Mouse (Mus musculus) midbrain, postnatal 0 days (tissue): ENCODE results near the gene Taar7d. TPM values are rescaled to one million over a fixed set of nuclear protein-coding genes. Genes with fewer than 3 reads are reported as not detected.

Source experiments
- ATAC-seq: fragments of 200-750 bp; cut with Nextera tagmentation; 2 replicates; pipeline ENCODE4 v1.8.0; 2017; ENCODE audit warnings: moderate number of reproducible peaks, mild to moderate bottlenecking, moderate TSS enrichment, moderate library complexity; ENCODE audit not compliant: low FRiP score
- DNase-seq: peaks from one replicate; pipeline ENCODE4 v3.0.0-alpha.2; 2015; ENCODE audit warnings: low spot score
- H3K27ac ChIP-seq: fragments of 300-500 bp; sonication (generic); 2 replicates; pipeline ENCODE4 v1.5.1; 2014; ENCODE audit warnings: low read depth, mild to moderate bottlenecking, low read length, mixed read lengths
- H3K27me3 ChIP-seq: fragments of 300-500 bp; sonication (generic); 2 replicates; pipeline ENCODE4 v1.6.1; 2014; ENCODE audit warnings: low read length, control low read depth, mixed read lengths; ENCODE audit not compliant: insufficient read depth
- H3K36me3 ChIP-seq: fragments of 300-500 bp; sonication (generic); 2 replicates; pipeline ENCODE4 v1.6.1; 2014; ENCODE audit warnings: low read length, control low read depth, mixed read lengths; ENCODE audit not compliant: insufficient read depth
- H3K4me1 ChIP-seq: fragments of 300-500 bp; sonication (generic); 2 replicates; pipeline ENCODE4 v1.6.1; 2014; ENCODE audit warnings: mild to moderate bottlenecking, control low read depth, antibody characterized with exemption, low read length, mixed read lengths; ENCODE audit not compliant: insufficient read depth
- H3K4me2 ChIP-seq: fragments of 300-500 bp; sonication (generic); 2 replicates; pipeline ENCODE4 v1.6.1; 2014; ENCODE audit warnings: low read depth, mild to moderate bottlenecking, low read length, mixed read lengths; ENCODE audit not compliant: poor library complexity, severe bottlenecking
- H3K4me3 ChIP-seq: fragments of 300-500 bp; sonication (generic); 2 replicates; pipeline ENCODE4 v1.5.1; 2014; ENCODE audit warnings: low read depth, mild to moderate bottlenecking, low read length, moderate library complexity
- H3K9ac ChIP-seq: fragments of 300-500 bp; sonication (generic); replicated peaks from 2 replicates; pipeline ENCODE4 v1.6.1; 2014; ENCODE audit warnings: mild to moderate bottlenecking, low read length, moderate library complexity, mixed read lengths; ENCODE audit not compliant: poor library complexity, severe bottlenecking
- H3K9me3 ChIP-seq: fragments of 300-500 bp; sonication (generic); 2 replicates; pipeline ENCODE4 v1.6.1; 2016; ENCODE audit warnings: low read length, control low read depth
- CTCF ChIP-seq: IDR thresholded peaks from 2 replicates; pipeline ENCODE4 v1.5.1; 2016; ENCODE audit warnings: antibody characterized with exemption, mild to moderate bottlenecking
- WGBS: fragments of 180-500 bp; shearing (Covaris S2); extraction: QIAGEN DNeasy Blood & Tissue Kit; methylation state at CpG from one replicate; pipeline ENCODE4 v1.1.7; 2014; 5-methylcytosine and 5-hydroxymethylcytosine counted together
- polyA plus RNA-seq: library from polyadenylated mRNA; unstranded; fragments of >200 nt; fragmentation: Nextera tagmentation; extraction: Ambion mirVana; gene quantifications from 2 replicates; pipeline ENCODE4 v1.2.1, GENCODE M21; 2015
- total RNA-seq: library from RNA; depleted of rRNA; stranded (reverse); fragments of >200 nt; gene quantifications from 2 replicates; pipeline ENCODE4 v1.2.3, GENCODE M21; 2014

The Taar7d gene
- total and polyA plus RNA-seq, 2 experiments from 2014 or later: not detected

GRCm38 (mm10) chr10:23999639-24000038, 27.4 kb upstream of the Taar7d start, which contains the start of gene Taar7b:
Gene Taar7b, plus strand, starts transcription at chr10:23999939.
- ATAC-seq (no peak), DNase-seq (no peak)
- 78% methylated on average over 1 of the region's 1 CpGs for WGBS
- no peak within 1 kb of the TSS for H3K27ac ChIP-seq
- no peak for TF ChIP-seq CTCF
- no peaks in the 10 kb centered on the region for H3K27me3 ChIP-seq
- H3K9me3 ChIP-seq: no peaks in the 10 kb centered on the region
- no peak within 1 kb of the TSS for H3K4me2 ChIP-seq
- no peak within 1 kb of the TSS for H3K9ac ChIP-seq
- H3K4me3 ChIP-seq: no peak within 1 kb of the TSS
- no peaks in the 10 kb centered on the region for H3K36me3 ChIP-seq
- no peaks in the 10 kb centered on the region for H3K4me1 ChIP-seq

GRCm38 (mm10) chr10:24006442-24006841, 20.6 kb upstream of the Taar7d start:
- no peak overlapping the region for H3K9ac ChIP-seq
- TF ChIP-seq CTCF: no peak
- H3K4me2 ChIP-seq: no peak overlapping the region
- H3K27me3 ChIP-seq: no peaks in the 10 kb centered on the region
- H3K36me3 ChIP-seq: no peaks in the 10 kb centered on the region
- ATAC-seq: no peak
- H3K9me3 ChIP-seq: no peaks in the 10 kb centered on the region
- no peak overlapping the region for H3K4me3 ChIP-seq
- no peak overlapping the region for H3K27ac ChIP-seq
- WGBS: 76% methylated on average over 1 of the region's 1 CpGs
- no peak for DNase-seq
- H3K4me1 ChIP-seq: no peaks in the 10 kb centered on the region

- H3K27ac ChIP-seq: no peak overlapping the region
- TF ChIP-seq CTCF: no peak
- no peaks in the 10 kb centered on the region for H3K4me1 ChIP-seq
- H3K4me2 ChIP-seq: no peak overlapping the region
- H3K27me3 ChIP-seq: no peaks in the 10 kb centered on the region
- no peak overlapping the region for H3K9ac ChIP-seq
- H3K36me3 ChIP-seq: no peaks in the 10 kb centered on the region
- no peaks in the 10 kb centered on the region for H3K9me3 ChIP-seq
- WGBS: 55% methylated on average over 2 of the region's 2 CpGs
- DNase-seq: no peak
- no peak for ATAC-seq
- H3K4me3 ChIP-seq: no peak overlapping the region
These were observed 20.0 kb upstream of the Taar7d start for GRCm38 (mm10) chr10:24007034-24007433.

GRCm38 (mm10) chr10:24008143-24008542, 18.9 kb upstream of the Taar7d start:
- Histone ChIP-seq H3K4me3 (no peak overlapping the region), H3K9ac (no peak overlapping the region), H3K4me1 (no peaks in the 10 kb centered on the region), H3K9me3 (no peaks in the 10 kb centered on the region), H3K27me3 (no peaks in the 10 kb centered on the region), H3K4me2 (no peak overlapping the region), H3K36me3 (no peaks in the 10 kb centered on the region), H3K27ac (no peak overlapping the region)
- ATAC-seq: no peak
- no peak for DNase-seq
- WGBS: 94% methylated on average over 1 of the region's 1 CpGs
- TF ChIP-seq CTCF: no peak

- no peak for TF ChIP-seq CTCF
- H3K9ac ChIP-seq: no peak overlapping the region
- H3K27ac ChIP-seq: no peak overlapping the region
- ATAC-seq: no peak
- no peak overlapping the region for H3K4me3 ChIP-seq
- H3K9me3 ChIP-seq: no peaks in the 10 kb centered on the region
- no peaks in the 10 kb centered on the region for H3K4me1 ChIP-seq
- H3K4me2 ChIP-seq: no peak overlapping the region
- H3K27me3 ChIP-seq: no peaks in the 10 kb centered on the region
- DNase-seq: no peak
- no peaks in the 10 kb centered on the region for H3K36me3 ChIP-seq
These were observed 4.3 kb downstream of the Taar7d start for GRCm38 (mm10) chr10:24031347-24031746.

GRCm38 (mm10) chr10:24037314-24037713, 10.3 kb downstream of the Taar7d start, which contains the start of gene Taar7e:
Gene Taar7e, plus strand, starts transcription at chr10:24037614.
- H3K27ac ChIP-seq: no peak within 1 kb of the TSS
- no peaks in the 10 kb centered on the region for H3K36me3 ChIP-seq
- H3K9me3 ChIP-seq: no peaks in the 10 kb centered on the region
- H3K27me3 ChIP-seq: no peaks in the 10 kb centered on the region
- WGBS: 78% methylated on average over 2 of the region's 2 CpGs
- ATAC-seq: no peak
- no peaks in the 10 kb centered on the region for H3K4me1 ChIP-seq
- H3K4me3 ChIP-seq: no peak within 1 kb of the TSS
- no peak for DNase-seq
- H3K4me2 ChIP-seq: no peak within 1 kb of the TSS
- no peak for TF ChIP-seq CTCF
- no peak within 1 kb of the TSS for H3K9ac ChIP-seq
